Mouse (Mus musculus): Measurements from ENCODE around the gene Tmcc1. TPM values are rescaled to one million over a fixed set of nuclear protein-coding genes. Genes with fewer than 3 reads are reported as not detected.
"Not testable (repeated sequence)": the region's sequence is repeated elsewhere in the genome, so short reads cannot be mapped to it uniquely, and the experiment has no call there.

The Tmcc1 gene
- polyA plus RNA-seq, 1 experiment = 48.7 TPM

DNA sequence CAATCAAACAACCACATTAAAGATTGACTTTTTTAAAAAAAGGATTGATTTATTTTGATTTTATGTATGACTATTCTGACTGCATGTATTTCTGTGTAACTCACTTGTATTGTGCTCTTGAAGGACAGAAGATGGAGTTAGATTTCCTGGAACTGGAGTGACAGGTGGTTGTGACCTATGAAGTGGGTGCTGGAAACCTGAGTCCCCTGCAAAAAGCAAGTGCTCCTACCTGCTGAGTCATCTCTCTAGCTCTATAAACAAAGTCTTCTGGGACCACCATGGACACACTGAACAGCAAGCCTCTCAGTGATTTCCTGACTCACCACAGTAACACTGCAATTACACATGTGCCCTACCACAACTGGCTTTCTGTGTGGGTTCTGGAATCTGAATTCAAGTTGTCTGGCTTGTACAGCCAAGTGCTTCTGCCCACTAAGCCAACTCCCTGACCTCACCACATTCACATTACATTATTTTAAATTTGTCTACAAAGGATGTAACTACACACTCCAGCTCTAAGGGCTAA, 65.3 kb downstream of the Tmcc1 start:
- TF ChIP-seq POLR2A (IDR thresholded peaks at IDR 0.05; ENCODE audit: extremely low read depth, insufficient read depth, low read length) (no peak), CTCF (IDR thresholded peaks at IDR 0.05; ENCODE audit: extremely low read depth, insufficient read depth, low read length) (no peak)
- Histone ChIP-seq H3K4me3 (ENCODE audit: insufficient read depth, low read length) (no peak overlapping the region), H3K27ac (ENCODE audit: insufficient read depth, low read length) (no peak overlapping the region), H3K4me1 (ENCODE audit: control insufficient read depth, insufficient read depth, low read length) (peaks cover 3% of the 10 kb centered on the region; the same call in 1 of the 2 replicates)

DNA sequence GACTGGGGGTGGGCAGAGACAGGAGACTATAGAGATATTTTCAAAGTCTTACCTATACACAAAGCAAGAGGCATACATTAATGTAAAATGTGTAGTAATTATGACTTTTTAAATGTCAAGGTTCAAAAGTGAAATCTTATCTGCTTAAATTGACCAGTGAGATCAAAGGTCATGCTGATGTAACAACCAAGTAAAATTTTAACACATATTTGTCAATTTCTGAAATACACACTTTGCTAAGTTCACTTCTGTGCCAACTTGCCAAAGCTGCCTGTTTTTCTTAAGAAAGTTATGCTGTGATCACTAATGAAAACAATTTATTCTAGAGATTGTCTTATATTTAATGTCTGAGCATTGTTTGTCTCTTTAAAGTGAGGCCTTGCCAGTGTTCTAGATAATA, 66.7 kb downstream of the Tmcc1 start:
- no peak for TF ChIP-seq POLR2A (IDR thresholded peaks at IDR 0.05; ENCODE audit: extremely low read depth, insufficient read depth, low read length)
- no peak for TF ChIP-seq CTCF (IDR thresholded peaks at IDR 0.05; ENCODE audit: extremely low read depth, insufficient read depth, low read length)
- no peak overlapping the region for H3K4me3 ChIP-seq (ENCODE audit: insufficient read depth, low read length)
- H3K27ac ChIP-seq (ENCODE audit: insufficient read depth, low read length) = no peak overlapping the region
- peaks cover 3% of the 10 kb centered on the region; the same call in 1 of the 2 replicates for H3K4me1 ChIP-seq (ENCODE audit: control insufficient read depth, insufficient read depth, low read length)

DNA sequence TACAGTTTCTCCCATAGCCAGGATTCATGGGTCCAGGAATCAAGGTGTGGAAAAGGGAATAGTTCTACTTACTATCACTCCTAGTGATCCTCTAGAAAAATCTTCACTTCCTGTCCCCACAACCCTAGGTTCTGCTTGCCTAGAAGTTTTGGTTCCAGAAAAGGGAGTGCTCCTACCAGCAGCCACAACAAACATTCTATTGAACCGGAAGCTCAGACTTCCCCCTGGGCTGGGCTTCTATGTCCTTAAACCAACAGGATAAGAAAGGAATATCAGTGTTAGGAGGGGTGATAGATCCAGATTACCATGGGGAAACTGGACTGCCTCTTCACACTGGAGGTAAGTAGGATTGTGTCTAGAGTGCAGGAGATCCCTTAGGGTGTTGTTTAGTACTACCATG, 70.4 kb downstream of the Tmcc1 start:
- no peak overlapping the region for H3K27ac ChIP-seq (ENCODE audit: insufficient read depth, low read length)
- TF ChIP-seq POLR2A (IDR thresholded peaks at IDR 0.05; ENCODE audit: extremely low read depth, insufficient read depth, low read length) (no peak), CTCF (IDR thresholded peaks at IDR 0.05; ENCODE audit: extremely low read depth, insufficient read depth, low read length) (no peak)
- peaks cover 5% of the 10 kb centered on the region; the same call in 1 of the 2 replicates for H3K4me1 ChIP-seq (ENCODE audit: control insufficient read depth, insufficient read depth, low read length)
- H3K4me3 ChIP-seq (ENCODE audit: insufficient read depth, low read length) = no peak overlapping the region

DNA sequence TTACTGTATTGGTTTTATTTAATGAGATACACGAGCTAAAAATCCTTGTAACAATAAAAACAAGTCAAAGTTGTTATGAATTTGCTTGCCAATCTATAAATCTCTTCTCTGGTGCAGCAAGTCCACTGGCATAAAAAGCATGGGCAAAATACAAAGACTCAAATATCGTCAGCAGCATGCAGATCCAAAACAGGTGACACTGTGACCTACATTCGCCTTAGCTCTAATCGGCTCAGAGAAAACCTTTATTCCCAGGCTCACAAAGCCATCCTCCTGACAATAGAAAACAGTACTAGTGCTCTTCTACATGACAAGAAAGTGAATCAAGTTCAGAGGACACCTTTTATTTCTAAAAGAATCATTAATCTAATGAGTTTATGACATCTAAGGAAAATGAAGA, 73.6 kb downstream of the Tmcc1 start:
- TF ChIP-seq POLR2A (IDR thresholded peaks at IDR 0.05; ENCODE audit: extremely low read depth, insufficient read depth, low read length) (no peak), CTCF (IDR thresholded peaks at IDR 0.05; ENCODE audit: extremely low read depth, insufficient read depth, low read length) (no peak)
- Histone ChIP-seq H3K27ac (ENCODE audit: insufficient read depth, low read length) (no peak overlapping the region), H3K4me3 (ENCODE audit: insufficient read depth, low read length) (no peak overlapping the region), H3K4me1 (ENCODE audit: control insufficient read depth, insufficient read depth, low read length) (peaks cover 2% of the 10 kb centered on the region; the same call in 1 of the 2 replicates)

DNA sequence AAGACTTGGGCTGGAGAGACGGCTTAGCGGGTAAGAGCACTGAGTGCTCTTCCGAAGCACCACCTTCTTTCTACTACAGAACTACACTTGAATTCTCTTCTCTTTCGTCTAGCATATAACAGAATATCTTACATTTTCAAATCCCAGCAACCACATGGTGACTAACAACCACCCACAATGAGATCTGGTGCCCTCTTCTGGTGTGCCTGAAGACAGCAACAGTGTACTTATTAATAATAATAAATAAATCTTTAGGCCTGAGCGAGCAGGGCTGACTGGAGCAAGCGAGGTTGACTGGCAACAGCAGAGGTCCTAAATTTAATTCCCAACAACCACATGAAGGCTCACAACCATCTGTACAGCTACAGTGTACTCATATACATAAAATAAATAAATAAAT, 76.7 kb downstream of the Tmcc1 start:
- H3K4me3 ChIP-seq (ENCODE audit: insufficient read depth, low read length); H3K27ac ChIP-seq (ENCODE audit: insufficient read depth, low read length); H3K4me1 ChIP-seq (ENCODE audit: control insufficient read depth, insufficient read depth, low read length): not testable (repeated sequence)
- 0 out of 2 replicates have a peak, but pooled peaks have one; percentile 1 for TF ChIP-seq CTCF (IDR thresholded peaks at IDR 0.05; ENCODE audit: extremely low read depth, insufficient read depth, low read length)

DNA sequence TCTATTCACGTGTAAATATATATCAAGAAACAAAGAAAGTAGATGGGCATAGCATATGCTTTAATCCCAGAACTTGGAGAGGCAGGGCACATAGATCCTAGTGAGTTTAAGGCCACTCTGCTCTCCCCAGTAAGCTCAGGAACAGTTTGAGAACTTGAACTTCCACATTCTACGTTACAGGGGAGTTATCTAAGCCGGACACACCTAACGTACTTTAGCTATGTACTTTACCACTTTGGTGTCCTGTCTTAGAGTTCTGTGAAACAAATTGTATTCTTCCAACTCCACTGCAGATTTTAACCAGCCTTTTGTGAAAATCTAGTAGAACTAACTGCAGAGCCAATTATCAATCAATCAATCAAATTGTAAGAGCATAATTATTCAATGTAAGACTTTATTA, 82.7 kb downstream of the Tmcc1 start:
- H3K27ac ChIP-seq (ENCODE audit: insufficient read depth, low read length) = no peak overlapping the region
- H3K4me3 ChIP-seq (ENCODE audit: insufficient read depth, low read length) = no peak overlapping the region
- TF ChIP-seq POLR2A (IDR thresholded peaks at IDR 0.05; ENCODE audit: extremely low read depth, insufficient read depth, low read length) = no peak
- no peak for TF ChIP-seq CTCF (IDR thresholded peaks at IDR 0.05; ENCODE audit: extremely low read depth, insufficient read depth, low read length)
- peaks cover 2% of the 10 kb centered on the region; the same call in 1 of the 2 replicates for H3K4me1 ChIP-seq (ENCODE audit: control insufficient read depth, insufficient read depth, low read length)

DNA sequence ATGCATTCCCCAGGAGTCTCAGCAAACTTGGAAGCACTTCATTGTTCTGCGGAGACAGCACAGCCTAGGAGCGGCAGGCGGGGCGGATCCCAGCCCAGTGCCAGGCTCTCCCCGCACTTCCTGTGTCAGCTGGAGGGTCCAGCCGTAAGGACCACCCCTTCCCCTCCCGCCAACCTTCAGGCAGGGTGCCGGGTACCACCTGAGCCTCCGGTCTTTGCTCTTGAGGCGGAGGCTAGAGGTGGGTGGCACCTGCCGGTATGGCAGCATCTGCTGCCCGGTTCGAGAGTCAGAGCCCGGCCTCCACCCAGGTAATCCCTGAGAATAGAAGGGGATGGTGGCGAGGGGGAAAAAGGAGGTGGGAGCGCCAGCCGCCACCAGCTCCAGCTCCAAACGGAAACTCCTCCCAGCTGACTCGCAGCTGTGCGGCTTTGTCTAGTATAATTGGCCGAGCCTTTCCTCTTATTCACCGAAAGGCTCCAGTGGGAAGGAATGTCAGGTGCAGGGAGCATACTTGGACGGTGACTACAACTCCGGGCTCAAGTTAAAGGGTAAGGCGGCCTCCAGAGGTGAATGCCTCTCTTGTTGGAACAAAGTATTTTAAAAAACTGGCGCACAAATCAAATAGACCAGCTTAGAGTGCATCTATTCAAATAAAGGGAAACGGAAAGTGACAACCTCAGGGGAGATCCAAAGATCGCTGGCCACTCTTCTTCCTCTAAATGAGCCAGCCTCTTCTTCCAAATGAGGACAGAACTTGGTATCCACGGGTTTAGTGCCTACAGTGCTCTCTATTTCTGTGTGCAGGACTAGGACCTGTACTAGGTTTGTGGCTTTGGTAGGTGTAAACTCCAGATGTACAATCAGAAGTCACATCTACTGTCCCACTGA, 85.6 kb downstream of the Tmcc1 start:
- TF ChIP-seq POLR2A (IDR thresholded peaks at IDR 0.05; ENCODE audit: extremely low read depth, insufficient read depth, low read length) (no peak), CTCF (IDR thresholded peaks at IDR 0.05; ENCODE audit: extremely low read depth, insufficient read depth, low read length) (no peak)

DNA sequence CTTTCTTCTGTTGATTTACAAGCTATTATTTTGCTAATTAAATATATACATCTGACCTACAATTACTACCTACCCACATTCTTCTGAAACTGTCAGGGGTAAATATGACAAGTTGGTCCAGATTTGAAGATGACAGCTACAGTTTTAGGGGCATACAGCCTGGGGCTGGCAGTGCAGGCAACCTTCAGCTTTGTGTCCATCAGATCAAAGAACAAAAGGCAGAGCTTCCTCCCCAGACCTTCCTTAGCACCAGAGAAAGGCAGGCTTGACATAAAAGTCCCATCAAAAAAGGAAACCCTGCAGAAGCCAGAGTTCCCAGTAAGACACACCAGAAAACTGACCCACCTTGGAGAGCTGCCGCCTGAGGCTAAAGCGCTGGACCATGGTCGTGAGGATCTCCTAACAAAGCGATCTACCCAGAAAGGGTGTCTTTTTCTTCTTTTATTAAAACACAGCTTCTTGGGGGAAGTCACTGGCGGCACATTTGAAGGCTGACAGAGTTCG, 86.3 kb downstream of the Tmcc1 start:
- H3K4me3 ChIP-seq (ENCODE audit: insufficient read depth, low read length) = peak overlapping the region; percentile 44
- no peak for TF ChIP-seq CTCF (IDR thresholded peaks at IDR 0.05; ENCODE audit: extremely low read depth, insufficient read depth, low read length)
- no peak for TF ChIP-seq POLR2A (IDR thresholded peaks at IDR 0.05; ENCODE audit: extremely low read depth, insufficient read depth, low read length)
- peaks cover 2% of the 10 kb centered on the region; the same call in 1 of the 2 replicates for H3K4me1 ChIP-seq (ENCODE audit: control insufficient read depth, insufficient read depth, low read length)
- H3K27ac ChIP-seq (ENCODE audit: insufficient read depth, low read length) = no peak overlapping the region

More for the DNA sequence above, 85.6 kb downstream of the Tmcc1 start:
- H3K4me1 ChIP-seq (ENCODE audit: control insufficient read depth, insufficient read depth, low read length) = peaks cover 2% of the 10 kb centered on the region; the same call in 1 of the 2 replicates
- H3K27ac ChIP-seq (ENCODE audit: insufficient read depth, low read length) = peak overlapping the region; percentile 87
- peak overlapping the region; percentile 44 for H3K4me3 ChIP-seq (ENCODE audit: insufficient read depth, low read length)

DNA sequence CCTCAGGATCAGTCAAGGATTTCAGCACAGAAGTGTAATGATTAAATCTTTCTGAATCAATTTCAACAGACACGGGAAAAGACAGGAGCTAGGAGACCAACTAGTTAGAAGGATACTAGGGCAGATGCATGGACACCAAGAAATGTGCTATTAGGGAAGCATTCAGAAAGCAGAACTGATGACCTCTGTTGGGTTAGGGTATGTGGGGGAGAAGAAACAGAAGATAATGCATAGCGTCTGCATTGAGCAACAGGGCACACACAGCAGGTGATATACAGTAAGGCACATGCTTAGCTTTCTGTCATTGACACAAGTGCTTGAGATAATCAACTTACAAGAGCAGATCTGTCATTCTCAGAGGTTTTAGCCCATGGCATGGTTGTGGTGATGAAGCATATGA, 95.7 kb downstream of the Tmcc1 start:
- no peak overlapping the region for H3K4me3 ChIP-seq (ENCODE audit: insufficient read depth, low read length)
- H3K4me1 ChIP-seq (ENCODE audit: control insufficient read depth, insufficient read depth, low read length) = peaks cover 2% of the 10 kb centered on the region; the same call in 1 of the 2 replicates
- no peak for TF ChIP-seq POLR2A (IDR thresholded peaks at IDR 0.05; ENCODE audit: extremely low read depth, insufficient read depth, low read length)
- no peak for TF ChIP-seq CTCF (IDR thresholded peaks at IDR 0.05; ENCODE audit: extremely low read depth, insufficient read depth, low read length)
- H3K27ac ChIP-seq (ENCODE audit: insufficient read depth, low read length) = no peak overlapping the region
